Mouse (Mus musculus) ES-E14 (cell line): ENCODE data around the gene Aebp2. TPM values are rescaled to one million over a fixed set of nuclear protein-coding genes. Genes with fewer than 3 reads are reported as not detected.
A peak's percentile ranks its signal among the peaks of the same experiment; 100 is the strongest.

Source experiments
- DNase-seq: peaks from one replicate; pipeline ENCODE4 v3.0.0-alpha.2; 2013; ENCODE audit warnings: low read depth, low spot score
- H3K27ac ChIP-seq: 2 replicates; pipeline ENCODE4 v1.5.1; 2012; ENCODE audit warnings: low read depth, mild to moderate bottlenecking, low read length, moderate library complexity, mixed read lengths; ENCODE audit not compliant: poor library complexity, insufficient read depth, severe bottlenecking
- H3K36me3 ChIP-seq: 2 replicates; pipeline ENCODE4 v1.6.1; 2012; ENCODE audit warnings: mild to moderate bottlenecking, low read length, moderate library complexity, mixed read lengths; ENCODE audit not compliant: control insufficient read depth, poor library complexity, insufficient read depth, severe bottlenecking
- H3K4me1 ChIP-seq, 2 experiments: fragments of 150-350 bp in 1 of 2; sonication (generic) in 1 of 2; 2 replicates each; pipeline ENCODE4 v1.6.1; 2012; ENCODE audit warnings: low read length in 2 of 2, mild to moderate bottlenecking in 1 of 2, mixed read lengths in 1 of 2; ENCODE audit not compliant: control insufficient read depth in 2 of 2, insufficient read depth in 2 of 2, poor library complexity in 1 of 2
- H3K4me3 ChIP-seq, 2 experiments: fragments of 150-350 bp in 1 of 2; sonication (generic) in 1 of 2; 2 replicates each; pipeline ENCODE4 v1.5.1; 2012; ENCODE audit warnings: low read length in 2 of 2, low read depth in 1 of 2, mild to moderate bottlenecking in 1 of 2, mixed read lengths in 1 of 2; ENCODE audit not compliant: insufficient read depth in 1 of 2, poor library complexity in 1 of 2, severe bottlenecking in 1 of 2
- H3K9ac ChIP-seq: 2 replicates; pipeline ENCODE4 v1.6.1; 2012; ENCODE audit warnings: low read depth, mild to moderate bottlenecking, low read length, mixed read lengths; ENCODE audit not compliant: poor library complexity, insufficient read depth, severe bottlenecking
- H3K9me3 ChIP-seq: fragments of 150-350 bp; sonication (generic); 2 replicates; pipeline ENCODE4 v1.6.1; 2012; ENCODE audit warnings: low read depth, mild to moderate bottlenecking, low read length; ENCODE audit not compliant: control insufficient read depth, insufficient read depth
- CHD2 ChIP-seq: IDR thresholded peaks from 2 replicates; pipeline ENCODE4 v1.6.1; 2014; ENCODE audit warnings: mild to moderate bottlenecking, low read depth, low read length, inconsistent platforms
- HCFC1 ChIP-seq: IDR thresholded peaks from 2 replicates; pipeline ENCODE4 v1.6.1; 2012; ENCODE audit warnings: low read length, inconsistent platforms, borderline replicate concordance; ENCODE audit not compliant: insufficient read depth
- MAFK ChIP-seq: IDR thresholded peaks from 2 replicates; pipeline ENCODE4 v1.6.1; 2014; ENCODE audit warnings: mild to moderate bottlenecking, low read depth, low read length, inconsistent platforms; ENCODE audit not compliant: insufficient read depth
- ZC3H11A ChIP-seq: IDR thresholded peaks from 2 replicates; pipeline ENCODE4 v1.6.1; 2012; ENCODE audit warnings: low read depth, mild to moderate bottlenecking, inconsistent platforms, low read length, borderline replicate concordance
- ZNF384 ChIP-seq: IDR thresholded peaks from 2 replicates; pipeline ENCODE4 v1.6.1; 2012; ENCODE audit warnings: low read depth, low read length, inconsistent platforms
- in situ Hi-C, 2 experiments: fragments of 600-800 bp; cut with MboI; formaldehyde crosslinking; loops; one replicate each; pipeline ENCODE4 v1.15.1; 2025; ENCODE audit warnings: low sequenced_read_pairs in 2 of 2, inconsistent platforms in 1 of 2; ENCODE audit not compliant: unreplicated experiment in 2 of 2
- total RNA-seq: library from RNA; depleted of rRNA; stranded (reverse); fragments of 300-350 nt; gene quantifications from 2 replicates; pipeline ENCODE4 v1.2.3, GENCODE M21; 2012

Aebp2 gene
- total RNA-seq, 1 experiment: 77.4 TPM

- in situ Hi-C loops: no loop called here
- no peaks in the 10 kb centered on the region for H3K36me3 ChIP-seq
- H3K9ac ChIP-seq: no peak overlapping the region
- no peak overlapping the region for H3K4me3 ChIP-seq
- TF ChIP-seq HCFC1 (no peak), MAFK (no peak), ZNF384 (no peak), CHD2 (no peak), ZC3H11A (no peak)
- H3K9me3 ChIP-seq: no peaks in the 10 kb centered on the region
- peaks cover 12 to 28% of the 10 kb centered on the region in 2 experiments for H3K4me1 ChIP-seq
- H3K27ac ChIP-seq: no peak overlapping the region
- no peak for DNase-seq
Measured at GRCm38 (mm10) chr6:140611282-140611681, 11.2 kb upstream of the Aebp2 start.

- TF ChIP-seq HCFC1: no peak
- DNase-seq: no peak
Measured at GRCm38 (mm10) chr6:140611893-140612473, 10.5 kb upstream of the Aebp2 start.

GRCm38 (mm10) chr6:140613822-140614221, 8.6 kb upstream of the Aebp2 start:
- Histone ChIP-seq H3K27ac (no peak overlapping the region), H3K9me3 (no peaks in the 10 kb centered on the region), H3K4me3 (no peak overlapping the region), H3K4me1 (peaks cover 6 to 22% of the 10 kb centered on the region in 2 experiments), H3K9ac (no peak overlapping the region), H3K36me3 (no peaks in the 10 kb centered on the region)
- no peak for DNase-seq
- TF ChIP-seq CHD2: no peak
- no peak for TF ChIP-seq ZC3H11A
- TF ChIP-seq HCFC1: no peak
- no peak for TF ChIP-seq MAFK
- TF ChIP-seq ZNF384: no peak
- in situ Hi-C loops: no loop called here

More at GRCm38 (mm10) chr6:140611893-140612473, 10.5 kb upstream of the Aebp2 start:
- in situ Hi-C loops: no loop called here
- Histone ChIP-seq H3K4me1 (peaks cover 7 to 27% of the 10 kb centered on the region in 2 experiments), H3K36me3 (no peaks in the 10 kb centered on the region), H3K27ac (no peak overlapping the region), H3K9me3 (no peaks in the 10 kb centered on the region), H3K4me3 (no peak overlapping the region), H3K9ac (no peak overlapping the region)

- no peak overlapping the region for H3K27ac ChIP-seq
- TF ChIP-seq MAFK (no peak), ZNF384 (no peak), ZC3H11A (no peak), HCFC1 (no peak), CHD2 (no peak)
- DNase-seq: no peak
- H3K9ac ChIP-seq: no peak overlapping the region
- no peak overlapping the region for H3K4me3 ChIP-seq
- no peaks in the 10 kb centered on the region for H3K9me3 ChIP-seq
- H3K4me1 ChIP-seq: peaks cover 3 to 25% of the 10 kb centered on the region in 2 experiments
- no peaks in the 10 kb centered on the region for H3K36me3 ChIP-seq
- in situ Hi-C loops: no loop called here
Measured at GRCm38 (mm10) chr6:140614711-140615110, 7.8 kb upstream of the Aebp2 start.

DNA sequence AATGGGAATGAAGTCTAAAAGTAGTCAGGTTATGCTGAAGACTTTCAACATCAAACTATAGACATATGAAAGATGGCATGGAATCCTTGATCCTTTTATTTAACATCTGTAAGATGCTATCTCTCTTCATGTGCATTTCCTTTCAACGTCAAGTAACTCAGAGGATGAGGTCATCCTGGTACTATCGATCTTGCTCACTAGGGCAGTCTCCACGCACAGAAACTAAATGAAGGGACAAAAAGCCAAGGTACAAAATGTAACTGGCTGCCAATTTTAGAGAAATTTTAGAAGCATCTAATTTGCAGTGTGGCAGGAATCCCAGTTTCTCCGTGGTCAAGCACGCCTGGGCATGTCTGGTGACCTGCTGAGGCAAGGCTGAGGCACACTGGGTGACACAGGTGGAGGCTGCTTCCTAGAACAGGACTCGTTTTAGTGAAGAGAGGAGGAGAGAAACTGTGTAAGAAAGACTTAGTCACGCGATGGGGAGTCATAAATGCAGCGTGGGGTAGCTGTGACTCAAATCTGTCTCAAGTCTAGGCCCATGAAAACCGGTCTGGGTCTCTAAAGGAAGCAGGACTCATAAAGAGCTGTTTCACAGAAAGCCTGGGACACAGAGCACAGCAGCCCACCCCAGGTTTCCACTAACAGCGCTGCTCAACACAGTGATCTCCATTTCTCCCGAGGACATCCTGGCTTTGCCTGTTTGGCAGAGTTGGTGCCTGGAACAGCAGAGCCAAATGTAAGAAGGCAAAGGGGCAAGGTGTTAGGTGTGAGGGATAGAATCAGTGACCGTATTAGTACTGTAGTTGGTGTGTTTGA, 1.7 kb upstream of the Aebp2 start:
- Histone ChIP-seq H3K4me3 (no peak overlapping the region), H3K27ac (peak overlapping the region; percentile 84)
- in situ Hi-C loops: no loop called here

More for the DNA sequence above, 1.7 kb upstream of the Aebp2 start:
- Histone ChIP-seq H3K36me3 (peaks cover 1% of the 10 kb centered on the region; the same call in 1 of the 2 replicates), H3K4me1 (peaks cover 11 to 30% of the 10 kb centered on the region in 2 experiments), H3K9me3 (no peaks in the 10 kb centered on the region), H3K9ac (peak overlapping the region; percentile 56; the same call in 1 of the 2 replicates)
- DNase-seq: no peak
- no peak for TF ChIP-seq CHD2
- no peak for TF ChIP-seq HCFC1
- TF ChIP-seq ZNF384: no peak
- TF ChIP-seq ZC3H11A: no peak
- no peak for TF ChIP-seq MAFK
